Mouse (Mus musculus) limb, embryonic 14.5 days (tissue): Measurements from ENCODE around the gene Znrf1. TPM values are rescaled to one million over a fixed set of nuclear protein-coding genes. Genes with fewer than 3 reads are reported as not detected.
A peak's percentile ranks its signal among the peaks of the same experiment; 100 is the strongest.

ENCODE experiments used
- ATAC-seq: fragments of 200-750 bp; cut with Nextera tagmentation; 2 replicates; pipeline ENCODE4 v1.8.0; 2017; ENCODE audit warnings: low read depth, moderate number of reproducible peaks, moderate TSS enrichment; ENCODE audit not compliant: low FRiP score
- DNase-seq: peaks from one replicate; pipeline ENCODE4 v3.0.0-alpha.2; 2015; ENCODE audit warnings: low spot score
- H3K27ac ChIP-seq: fragments of 300-500 bp; sonication (generic); replicated peaks from 2 replicates; pipeline ENCODE4 v1.5.1; 2014; ENCODE audit warnings: low read depth, mild to moderate bottlenecking, low read length, moderate library complexity, mixed read lengths
- H3K27me3 ChIP-seq: fragments of 300-500 bp; sonication (generic); 2 replicates; pipeline ENCODE4 v1.6.1; 2014; ENCODE audit warnings: low read length, mixed read lengths; ENCODE audit not compliant: control insufficient read depth, insufficient read depth
- H3K36me3 ChIP-seq: fragments of 300-500 bp; sonication (generic); 2 replicates; pipeline ENCODE4 v1.6.1; 2014; ENCODE audit warnings: mild to moderate bottlenecking, low read length, moderate library complexity, mixed read lengths; ENCODE audit not compliant: control insufficient read depth, insufficient read depth
- H3K4me1 ChIP-seq: fragments of 300-500 bp; sonication (generic); 2 replicates; pipeline ENCODE4 v1.6.1; 2014; ENCODE audit warnings: antibody characterized with exemption, low read length, mixed read lengths; ENCODE audit not compliant: control insufficient read depth, insufficient read depth
- H3K4me2 ChIP-seq: fragments of 300-500 bp; sonication (generic); replicated peaks from 2 replicates; pipeline ENCODE4 v1.6.1; 2014; ENCODE audit warnings: low read depth, mild to moderate bottlenecking, low read length, moderate library complexity; ENCODE audit not compliant: severe bottlenecking
- H3K4me3 ChIP-seq: fragments of 300-500 bp; sonication (generic); replicated peaks from 2 replicates; pipeline ENCODE4 v1.5.1; 2014; ENCODE audit warnings: low read length
- H3K9ac ChIP-seq: fragments of 300-500 bp; sonication (generic); 2 replicates; pipeline ENCODE4 v1.6.1; 2014; ENCODE audit warnings: mild to moderate bottlenecking, low read depth, low read length, moderate library complexity; ENCODE audit not compliant: severe bottlenecking
- H3K9me3 ChIP-seq: fragments of 300-500 bp; sonication (generic); 2 replicates; pipeline ENCODE4 v1.6.1; 2016; ENCODE audit warnings: low read length; ENCODE audit not compliant: control insufficient read depth
- POLR2A ChIP-seq: fragments of 200-500 bp; IDR thresholded peaks from 2 replicates; pipeline ENCODE4 v1.8.0; 2012; ENCODE audit warnings: inconsistent platforms, mild to moderate bottlenecking, moderate library complexity, borderline replicate concordance; ENCODE audit not compliant: insufficient read depth, insufficient read length; ENCODE audit errors: extremely low read depth
- WGBS: fragments of 180-500 bp; shearing (Covaris S2); extraction: QIAGEN DNeasy Blood & Tissue Kit; methylation state at CpG from one replicate; pipeline ENCODE4 v1.1.7; 2014; 5-methylcytosine and 5-hydroxymethylcytosine counted together
- polyA plus RNA-seq, 2 experiments: library from polyadenylated mRNA; depleted of rRNA in 1 of 2; stranded (reverse) in 1 of 2; unstranded in 1 of 2; fragments of >200 nt; fragmentation: Nextera tagmentation in 1 of 2; extraction: Ambion mirVana in 1 of 2; gene quantifications; 2 replicates each; pipeline versions ENCODE4 v1.2.1 to v1.2.3; 2012 to 2014

The Znrf1 gene
- polyA plus RNA-seq, 2 experiments = 42.4 to 133 TPM

DNA sequence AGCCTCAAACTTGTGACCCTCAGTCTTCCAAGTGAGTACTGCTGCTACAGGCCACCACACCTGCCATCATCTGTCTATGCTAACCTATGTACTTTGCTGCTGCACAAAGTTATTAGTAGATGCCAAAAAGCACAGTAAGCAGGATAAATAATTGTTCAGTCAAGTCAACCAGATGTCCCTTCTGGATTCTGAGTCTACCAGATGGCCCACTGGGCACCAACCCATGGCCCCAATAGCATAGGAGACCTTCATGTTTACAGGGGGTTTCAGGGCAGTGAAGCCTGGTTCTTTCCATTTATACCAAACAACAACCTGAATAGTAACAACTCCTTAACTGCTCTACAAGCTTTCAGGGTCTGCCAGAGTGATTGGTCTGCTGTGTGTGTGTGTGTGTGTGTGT, 55.3 kb downstream of the Znrf1 start:
- DNase-seq = no peak
- H3K36me3 ChIP-seq = peaks cover 3% of the 10 kb centered on the region; the same call in 1 of the 2 replicates
- peaks cover 7% of the 10 kb centered on the region for H3K4me1 ChIP-seq
- no peak overlapping the region for H3K4me2 ChIP-seq
- no peak overlapping the region for H3K4me3 ChIP-seq
- no peak for TF ChIP-seq POLR2A
- H3K27me3 ChIP-seq = no peaks in the 10 kb centered on the region
- H3K9me3 ChIP-seq = no peaks in the 10 kb centered on the region
- H3K27ac ChIP-seq = no peak overlapping the region
- ATAC-seq = no peak
- H3K9ac ChIP-seq = no peak overlapping the region

DNA sequence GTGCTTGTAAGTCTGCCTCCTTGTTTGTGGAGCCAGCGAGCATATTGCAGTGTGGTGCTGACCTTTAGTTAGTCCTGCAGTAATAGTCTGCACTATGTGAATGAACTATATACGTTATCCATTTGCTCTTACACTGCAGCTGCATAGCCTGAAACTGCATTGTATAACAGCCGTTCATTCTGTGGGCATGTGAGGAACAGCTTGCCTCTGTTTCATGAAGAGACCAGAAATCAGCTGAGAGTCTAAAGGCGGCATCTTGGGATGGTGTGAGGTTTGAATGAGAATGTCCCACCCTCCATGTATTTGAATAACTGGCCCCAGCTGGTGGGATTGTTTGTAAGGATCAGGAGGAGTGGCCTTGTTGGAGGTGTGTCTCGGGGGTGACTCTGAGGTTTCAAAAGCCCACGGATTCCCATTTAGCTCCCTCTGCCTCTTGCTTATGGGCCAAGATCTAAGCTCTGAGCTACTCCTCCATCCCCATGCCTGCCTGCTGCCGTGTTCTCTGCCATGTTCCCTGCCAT, 56.6 kb downstream of the Znrf1 start:
- 76% methylated on average over 7 of the region's 7 CpGs for WGBS
- peaks cover 19% of the 10 kb centered on the region for H3K4me1 ChIP-seq

DNA sequence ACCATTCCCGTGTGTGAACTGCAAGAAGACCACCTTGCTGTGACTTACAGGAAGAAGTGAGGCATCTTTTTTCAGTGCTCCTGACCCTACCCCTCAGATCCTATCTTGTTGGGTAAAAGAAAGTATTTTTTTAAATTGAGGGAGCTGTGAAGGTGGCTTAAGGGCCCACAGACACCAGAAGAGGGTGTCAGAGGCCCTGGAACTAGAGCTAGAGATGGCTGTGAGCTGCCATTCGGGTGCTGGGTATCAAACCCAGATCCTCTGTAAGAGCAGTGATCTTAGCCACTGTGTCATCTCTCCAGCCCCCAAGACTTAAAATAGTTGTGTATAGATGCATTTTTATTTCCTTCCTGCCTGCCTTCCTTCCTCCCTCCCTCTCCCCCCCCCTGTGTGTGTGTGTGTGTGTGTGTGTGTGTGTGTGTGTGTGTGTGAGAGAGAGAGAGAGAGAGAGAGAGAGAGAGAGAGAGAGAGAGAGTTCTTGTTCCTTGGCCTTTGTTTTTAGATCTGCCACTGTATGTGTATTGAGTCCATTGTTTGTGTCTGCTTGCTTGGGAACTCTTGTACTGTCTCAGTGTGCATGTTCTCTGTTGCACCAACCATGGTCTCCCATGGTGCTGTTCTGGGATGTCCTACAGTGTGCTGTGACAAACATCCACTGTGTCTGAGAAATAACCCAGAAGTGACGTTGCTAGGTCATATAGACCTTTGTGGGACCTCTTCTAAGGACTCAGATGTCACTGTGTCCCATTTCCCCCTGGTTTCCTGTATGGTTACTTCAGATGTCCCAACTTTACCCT, 58.3 kb downstream of the Znrf1 start:
- TF ChIP-seq POLR2A = no peak
- H3K27ac ChIP-seq = no peak overlapping the region
- H3K36me3 ChIP-seq = peaks cover 3% of the 10 kb centered on the region; the same call in 1 of the 2 replicates
- no peaks in the 10 kb centered on the region for H3K9me3 ChIP-seq
- no peak overlapping the region for H3K4me2 ChIP-seq
- no peaks in the 10 kb centered on the region for H3K27me3 ChIP-seq
- H3K9ac ChIP-seq = no peak overlapping the region
- DNase-seq = no peak
- no peak for ATAC-seq
- no peak overlapping the region for H3K4me3 ChIP-seq
- peaks cover 19% of the 10 kb centered on the region for H3K4me1 ChIP-seq
- 80% methylated on average over 3 of the region's 3 CpGs for WGBS

More for the DNA sequence above, 56.6 kb downstream of the Znrf1 start:
- Histone ChIP-seq H3K4me2 (no peak overlapping the region), H3K36me3 (peaks cover 3% of the 10 kb centered on the region; the same call in 1 of the 2 replicates), H3K9ac (no peak overlapping the region), H3K4me3 (no peak overlapping the region), H3K27me3 (no peaks in the 10 kb centered on the region), H3K27ac (no peak overlapping the region), H3K9me3 (no peaks in the 10 kb centered on the region)
- no peak for TF ChIP-seq POLR2A
- ATAC-seq (no peak), DNase-seq (no peak)

DNA sequence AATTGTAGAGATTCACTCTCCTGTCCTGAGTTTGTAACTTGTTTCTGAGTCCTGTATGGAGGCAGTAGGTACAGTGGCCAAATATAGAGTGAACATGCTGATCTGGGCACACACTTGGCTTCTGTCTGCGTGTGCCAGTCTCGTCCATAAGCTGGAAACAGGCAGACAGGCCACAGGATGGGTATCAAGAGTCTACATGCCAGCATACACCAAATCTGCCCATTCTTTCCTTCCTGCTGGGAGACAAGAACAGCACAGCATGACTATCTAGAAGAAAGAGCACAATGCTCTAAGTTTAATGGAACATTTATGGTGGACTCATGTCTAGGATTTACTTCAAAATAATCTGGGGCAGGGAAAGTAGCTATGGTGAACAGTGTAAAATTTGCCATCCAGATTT, 59.1 kb downstream of the Znrf1 start:
- Histone ChIP-seq H3K4me1 (peaks cover 19% of the 10 kb centered on the region), H3K27ac (no peak overlapping the region), H3K9ac (no peak overlapping the region), H3K4me3 (no peak overlapping the region), H3K4me2 (no peak overlapping the region), H3K27me3 (no peaks in the 10 kb centered on the region), H3K9me3 (no peaks in the 10 kb centered on the region), H3K36me3 (peaks cover 3% of the 10 kb centered on the region; the same call in 1 of the 2 replicates)
- 95% methylated on average over 2 of the region's 2 CpGs for WGBS
- no peak for ATAC-seq
- no peak for TF ChIP-seq POLR2A
- DNase-seq = no peak

DNA sequence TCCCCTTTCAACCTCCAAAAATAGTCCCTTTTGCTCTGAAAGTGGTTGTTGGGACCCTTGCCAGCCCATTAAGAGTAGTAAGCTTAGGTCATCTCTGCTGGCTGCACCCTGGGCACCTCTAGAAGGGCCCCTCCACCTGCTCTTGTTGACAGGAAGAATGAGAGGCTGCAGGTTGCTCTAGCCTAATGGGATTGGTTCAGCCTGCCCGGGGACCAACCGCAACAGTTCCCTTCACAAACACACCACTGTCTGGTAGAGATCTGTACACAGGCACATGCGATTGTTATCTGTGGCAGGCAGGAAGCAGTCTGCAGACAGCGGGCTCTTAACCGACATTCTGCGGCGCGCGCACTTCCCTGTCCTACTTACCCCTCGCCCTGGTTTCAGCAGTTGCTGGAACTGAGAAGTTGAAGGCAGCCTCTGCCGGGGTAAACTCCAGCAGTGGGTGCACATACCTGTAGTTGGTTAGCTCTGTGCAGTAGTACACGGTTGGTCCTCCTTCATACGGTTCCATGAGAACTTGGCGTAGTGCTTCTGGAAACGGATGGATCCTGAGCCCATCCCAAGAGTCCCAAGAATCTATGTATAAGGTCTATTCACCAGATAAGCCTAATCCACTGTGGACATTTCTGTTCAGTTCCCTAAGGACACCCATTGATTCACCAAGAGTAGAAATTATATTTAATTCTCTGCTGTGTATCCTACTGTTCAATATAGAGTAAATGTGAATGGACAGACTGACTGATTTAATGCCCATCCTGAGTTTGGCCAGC, 60.0 kb downstream of the Znrf1 start:
- no peak for ATAC-seq
- H3K9ac ChIP-seq = no peak overlapping the region

More for the DNA sequence above, 60.0 kb downstream of the Znrf1 start:
- peaks cover 19% of the 10 kb centered on the region for H3K4me1 ChIP-seq
- H3K36me3 ChIP-seq = peaks cover 3% of the 10 kb centered on the region; the same call in 1 of the 2 replicates
- DNase-seq = peak; percentile 23
- TF ChIP-seq POLR2A = no peak
- H3K4me2 ChIP-seq = no peak overlapping the region
- no peak overlapping the region for H3K27ac ChIP-seq
- no peaks in the 10 kb centered on the region for H3K9me3 ChIP-seq
- WGBS = 88% methylated on average over 14 of the region's 15 CpGs
- no peaks in the 10 kb centered on the region for H3K27me3 ChIP-seq
- no peak overlapping the region for H3K4me3 ChIP-seq
